Mouse (Mus musculus): Measurements from ENCODE around the gene Ccnt1. TPM values are rescaled to one million over a fixed set of nuclear protein-coding genes. Genes with fewer than 3 reads are reported as not detected.
"Not testable (repeated sequence)": the region's sequence is repeated elsewhere in the genome, so short reads cannot be mapped to it uniquely, and the experiment has no call there.

Ccnt1 gene
- total RNA-seq, 2 experiments from 2014 or later, result 31.3 to 35.4 TPM

DNA sequence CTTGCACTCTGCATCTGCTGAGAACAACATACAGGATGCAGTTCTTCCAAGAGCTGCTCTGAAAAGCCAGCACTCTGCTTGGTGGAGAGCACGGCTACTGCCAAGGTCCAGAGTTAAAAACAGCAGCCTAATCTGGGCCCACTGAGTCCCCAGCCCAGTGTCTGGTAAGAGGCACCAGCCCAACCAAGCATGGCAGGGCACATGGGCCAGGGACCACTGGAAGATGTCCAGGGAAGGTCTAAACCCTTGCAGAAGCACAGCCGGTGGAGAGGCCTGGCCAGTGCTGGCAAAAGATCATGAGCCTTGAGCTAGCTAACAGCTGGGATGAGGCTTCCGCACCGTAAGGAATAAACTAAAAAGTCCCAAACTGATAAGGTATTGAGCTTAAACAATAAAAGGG, 14.8 kb downstream of the Ccnt1 start:
- DNase-seq (ENCODE audit: low spot score in 2 of 2), result peak in 1 of 2 experiments; percentile 29

DNA sequence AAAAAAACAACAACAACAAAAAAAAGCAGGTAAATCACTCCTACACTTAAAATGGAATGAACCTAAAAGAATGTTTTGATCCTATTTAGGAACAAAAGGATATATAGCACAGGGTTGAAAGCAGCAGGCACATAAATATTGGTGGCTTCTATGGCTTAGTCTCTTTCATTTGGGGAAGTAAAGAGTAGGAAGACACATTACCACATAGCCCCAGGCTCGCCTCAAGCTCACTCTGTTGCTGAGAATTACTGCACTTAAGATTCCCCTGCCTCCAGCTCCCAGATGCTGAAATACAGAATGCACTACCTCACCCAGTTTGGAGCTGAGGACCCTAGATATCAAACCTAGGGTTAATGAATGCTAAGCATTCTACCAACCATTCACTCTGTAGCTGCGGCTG, 18.0 kb downstream of the Ccnt1 start:
- no peak for DNase-seq (ENCODE audit: low spot score in 2 of 2)

DNA sequence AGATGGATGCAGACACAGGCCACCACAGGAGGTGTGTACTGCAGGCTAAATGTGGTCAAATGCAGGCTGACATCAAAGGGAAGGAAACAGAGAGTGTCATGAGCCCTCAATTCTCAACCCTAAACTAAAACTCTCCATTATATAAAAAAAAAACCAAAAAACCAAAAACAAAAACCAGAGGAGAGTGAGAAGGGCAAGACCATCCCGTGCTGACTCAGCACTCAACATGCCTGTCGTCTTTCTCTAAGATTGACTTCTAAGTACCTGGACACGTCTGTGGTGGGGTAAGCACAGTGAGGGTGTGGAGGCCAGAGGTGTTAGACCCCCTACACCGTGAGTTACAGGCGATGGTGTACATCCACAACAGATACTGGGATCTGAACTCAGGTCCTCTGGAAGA, 23.9 kb downstream of the Ccnt1 start:
- no peak for DNase-seq (ENCODE audit: low spot score in 2 of 2)

- DNase-seq (ENCODE audit: low spot score in 2 of 2), result no peak
Observed at GRCm38 (mm10) chr15:98545151-98545550, 25.6 kb downstream of the Ccnt1 start.

DNA sequence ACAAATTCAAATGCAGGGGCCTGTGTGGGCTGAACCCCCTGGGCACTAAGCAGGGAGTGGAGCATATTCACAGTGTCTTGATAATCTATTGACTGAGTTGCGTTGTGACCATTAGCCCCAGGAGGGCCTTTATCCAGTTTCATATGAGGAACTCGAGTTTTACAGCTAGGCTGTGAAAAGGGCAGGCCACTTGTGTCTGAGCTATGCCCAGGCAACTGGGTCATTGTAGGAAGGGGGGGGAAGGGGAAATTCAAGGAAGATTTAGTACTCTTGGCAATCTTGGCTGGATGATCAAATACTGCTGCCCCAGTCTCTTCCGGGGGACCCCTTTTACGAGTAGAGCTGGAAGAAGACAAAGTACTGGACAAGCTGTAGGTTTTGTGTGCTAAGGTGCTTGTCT, 27.4 kb downstream of the Ccnt1 start:
- no peak for DNase-seq (ENCODE audit: low spot score in 2 of 2)

- DNase-seq (ENCODE audit: low spot score in 2 of 2), result no peak
Observed at GRCm38 (mm10) chr15:98541064-98541463, 29.7 kb downstream of the Ccnt1 start.

GRCm38 (mm10) chr15:98537923-98538322, 32.8 kb downstream of the Ccnt1 start:
- DNase-seq (ENCODE audit: low spot score in 2 of 2), result no peak

- DNase-seq (ENCODE audit: low spot score in 2 of 2), result no peak
Observed at GRCm38 (mm10) chr15:98536828-98537510, 33.8 kb downstream of the Ccnt1 start.

DNA sequence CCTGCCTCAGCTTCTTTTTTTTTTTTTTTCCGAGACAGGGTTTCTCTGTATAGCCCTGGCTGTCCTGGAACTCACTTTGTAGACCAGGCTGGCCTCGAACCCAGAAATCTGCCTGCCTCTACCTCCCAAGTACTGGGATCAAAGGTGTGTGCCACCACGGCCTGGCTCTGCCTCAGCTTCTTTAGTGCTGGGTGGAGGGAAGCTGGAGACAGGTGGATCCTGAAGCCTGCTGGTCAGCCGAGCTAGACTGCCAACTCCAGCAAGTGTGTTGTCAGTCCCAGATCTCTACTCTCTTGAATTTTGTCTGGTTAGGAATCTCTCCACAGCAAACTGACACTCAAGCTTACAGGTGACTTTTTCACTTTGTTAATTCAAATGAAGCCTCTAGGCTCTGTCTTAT, 34.8 kb downstream of the Ccnt1 start:
- no peak for DNase-seq (ENCODE audit: low spot score in 2 of 2)

- peak; percentile 90 to 97 for DNase-seq (ENCODE audit: low spot score in 2 of 2)
Observed at GRCm38 (mm10) chr15:98533881-98534627, 36.7 kb downstream of the Ccnt1 start, which contains the start of gene Kansl2. Gene Kansl2 (minus strand): TSS chr15:98534264.

DNA sequence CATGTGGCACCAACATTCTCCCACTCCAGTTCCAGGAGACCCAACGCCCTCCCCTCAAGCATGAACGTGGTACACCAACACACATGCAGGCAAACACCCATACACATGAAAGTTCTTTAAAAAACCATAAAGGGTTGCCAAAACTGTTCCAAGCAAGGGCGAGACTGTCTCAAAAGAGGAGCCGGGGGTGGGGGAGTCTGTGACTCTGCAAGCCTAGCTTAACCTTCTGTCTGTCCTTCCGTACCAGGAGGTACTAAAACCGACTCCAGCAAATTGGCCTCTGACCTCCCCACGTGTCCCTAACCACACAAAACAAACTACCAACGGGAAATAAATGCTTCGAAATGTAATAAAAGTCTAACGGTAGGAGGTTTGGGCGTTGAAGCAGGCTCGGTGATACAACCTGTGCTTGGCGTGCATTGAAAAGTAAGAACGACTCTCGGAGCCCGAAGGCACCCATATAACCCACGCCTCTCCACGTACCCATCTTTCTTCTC, 37.6 kb downstream of the Ccnt1 start:
- DNase-seq (ENCODE audit: low spot score in 2 of 2), result no peak

DNA sequence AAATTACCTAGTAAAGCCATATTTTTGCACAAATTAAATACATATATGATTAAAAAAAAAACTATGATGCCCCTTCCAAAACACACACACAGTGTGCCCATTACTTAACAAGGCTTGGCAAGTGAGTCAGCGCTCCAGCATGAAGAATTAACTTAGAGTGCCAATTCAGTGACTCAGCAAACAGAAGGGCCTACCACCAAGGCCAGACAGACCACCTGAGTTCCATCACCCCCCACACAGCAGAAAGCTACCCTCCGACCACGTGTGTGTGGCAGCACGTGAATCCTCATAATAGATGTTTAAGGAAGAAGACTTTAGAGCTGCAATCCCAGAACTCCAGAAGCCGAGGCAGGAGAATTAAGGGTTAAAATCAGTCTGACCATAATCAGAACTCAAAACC, 38.4 kb downstream of the Ccnt1 start:
- no peak for DNase-seq (ENCODE audit: low spot score in 2 of 2)

- no peak for DNase-seq (ENCODE audit: low spot score in 2 of 2)
Observed at GRCm38 (mm10) chr15:98528066-98528563, 42.6 kb downstream of the Ccnt1 start.

- DNase-seq (ENCODE audit: low spot score in 2 of 2), result no peak
Observed at GRCm38 (mm10) chr15:98527056-98527771, 43.5 kb downstream of the Ccnt1 start.

GRCm38 (mm10) chr15:98526057-98526456, 44.7 kb downstream of the Ccnt1 start:
- DNase-seq (ENCODE audit: low spot score in 2 of 2), result no peak

DNA sequence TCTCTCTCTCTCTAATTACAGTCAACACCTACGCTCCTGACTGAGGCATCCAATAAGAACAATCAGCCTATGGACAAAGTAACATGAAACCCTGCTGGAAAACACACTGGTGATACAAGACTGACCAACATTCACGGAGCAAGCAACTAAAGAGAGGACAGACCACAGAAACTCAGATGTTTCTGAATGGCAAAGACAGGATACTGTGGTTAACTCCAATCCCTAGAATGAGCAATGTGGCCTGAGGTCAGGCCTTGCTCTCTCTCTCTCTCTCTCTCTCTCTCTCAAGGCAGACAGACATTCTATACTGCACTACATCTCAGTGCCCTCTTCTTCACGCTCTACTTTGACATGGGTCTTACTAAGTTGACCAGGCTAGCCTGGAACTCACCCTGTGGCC, 49.5 kb downstream of the Ccnt1 start:
- DNase-seq (ENCODE audit: low spot score in 2 of 2), result no peak

DNA sequence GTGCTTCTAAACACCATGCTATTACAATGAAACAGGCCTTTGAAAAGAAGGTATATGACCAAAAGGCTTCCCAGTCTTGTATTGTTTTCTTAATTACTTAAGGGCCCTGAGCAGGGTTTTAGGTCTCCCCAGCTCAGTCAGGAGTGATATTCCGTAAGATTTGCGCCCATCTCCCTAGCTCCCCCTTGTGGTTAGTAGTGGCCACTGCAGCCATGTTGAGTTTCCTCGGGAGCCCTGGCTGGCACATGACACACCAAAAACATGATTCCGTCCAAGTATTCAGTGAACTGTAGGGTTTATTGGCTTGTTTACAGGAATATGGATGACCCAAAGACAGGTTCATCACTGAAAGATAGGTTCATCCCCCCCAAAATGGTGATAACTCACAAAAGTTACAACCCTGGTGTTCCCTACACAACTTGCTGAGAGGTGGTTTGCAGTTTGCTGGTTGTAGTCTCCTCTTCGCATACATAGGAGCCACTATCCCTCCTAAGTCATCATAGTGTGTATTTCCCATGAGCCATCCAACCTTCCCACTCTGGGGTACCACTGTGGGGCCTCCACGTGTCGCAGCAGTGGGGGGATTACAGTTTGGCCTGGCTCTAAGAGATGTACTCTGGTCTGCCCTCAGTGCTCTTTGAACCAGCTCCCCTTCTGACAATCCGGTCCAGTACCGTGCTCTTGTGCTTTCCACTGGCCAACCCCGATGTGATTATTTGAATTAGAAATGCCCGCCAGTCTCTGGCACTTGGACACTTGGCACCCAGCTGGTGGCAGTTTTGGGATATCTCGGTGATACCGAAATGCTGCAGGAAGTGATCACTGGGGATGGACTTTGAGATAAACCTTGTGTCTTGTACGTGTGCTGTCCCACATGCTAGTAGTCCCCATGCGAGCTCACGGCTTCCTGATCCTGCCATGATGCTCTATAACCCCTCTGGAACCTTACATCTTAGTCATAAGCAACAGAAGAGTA, 53.1 kb downstream of the Ccnt1 start:
- DNase-seq (ENCODE audit: low spot score in 2 of 2), result peak in 1 of 2 experiments; percentile 40

GRCm38 (mm10) chr15:98514845-98515244, 55.9 kb downstream of the Ccnt1 start:
- not testable (repeated sequence) for DNase-seq (ENCODE audit: low spot score in 2 of 2)

DNA sequence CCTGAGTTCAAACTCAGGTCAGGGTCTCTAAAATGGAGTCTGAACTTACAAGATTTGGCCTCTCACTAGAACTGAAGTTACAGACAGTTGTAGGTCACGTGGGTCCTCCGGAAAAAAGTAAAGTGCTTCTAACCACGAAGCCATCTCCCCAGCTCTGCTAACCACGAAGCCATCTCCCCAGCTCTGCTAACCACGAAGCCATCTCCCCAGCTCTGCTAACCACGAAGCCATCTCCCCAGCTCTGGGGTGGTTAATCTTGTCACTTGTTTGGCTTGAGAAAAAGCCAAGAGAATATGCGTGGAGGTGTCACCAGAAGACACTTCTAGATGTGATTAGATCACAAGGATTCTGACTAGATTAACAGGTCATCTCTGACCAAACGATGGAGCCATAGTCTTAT, 56.6 kb downstream of the Ccnt1 start:
- no peak for DNase-seq (ENCODE audit: low spot score in 2 of 2)

DNA sequence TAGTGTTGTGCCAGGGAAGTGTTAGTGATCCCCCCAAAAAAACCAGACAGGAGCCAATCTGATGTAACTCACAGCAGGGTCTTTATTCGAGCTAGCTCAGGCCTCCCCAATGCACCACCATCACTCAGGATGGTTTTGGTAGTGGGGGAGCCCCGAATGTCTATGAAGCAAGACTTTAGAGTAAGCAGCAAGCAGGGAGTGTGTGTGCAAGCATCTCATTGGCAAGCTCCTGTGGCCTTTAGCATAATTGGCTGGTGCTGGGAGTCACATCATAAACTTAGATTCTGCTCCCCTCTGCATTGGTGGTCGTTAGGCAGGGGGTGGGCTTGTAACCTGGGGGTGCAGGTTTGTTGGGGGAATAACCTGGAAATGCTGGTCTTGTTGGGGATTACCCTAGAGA, 57.0 kb downstream of the Ccnt1 start:
- not testable (repeated sequence) for DNase-seq (ENCODE audit: low spot score in 2 of 2)

Measured in gastrocnemius, postnatal 4 days (tissue).